Mouse (Mus musculus): Measurements from ENCODE around the gene Pin1.

- TF ChIP-seq CTCF (IDR thresholded peaks at IDR 0.05; ENCODE audit: control insufficient read depth, insufficient read depth, insufficient read length) (no peak), USF1 (IDR thresholded peaks at IDR 0.05; ENCODE audit: low read depth) (no peak), FOSL1 (IDR thresholded peaks at IDR 0.05; ENCODE audit: insufficient read depth, low read length, poor library complexity, severe bottlenecking) (no peak), MAX (IDR thresholded peaks at IDR 0.05) (no peak), MYOD1 (IDR thresholded peaks at IDR 0.05; ENCODE audit: control insufficient read depth, insufficient read length, low read depth) (no peak), CEBPB (IDR thresholded peaks at IDR 0.05; ENCODE audit: low read depth) (no peak), MYOG (IDR thresholded peaks at IDR 0.05; ENCODE audit: control insufficient read depth, extremely low read depth, insufficient read length) (no peak)
Measured at GRCm38 (mm10) chr9:20692863-20693262, 41.0 kb downstream of the Pin1 start.
